Mouse (Mus musculus) ES-E14 (cell line): ENCODE results near the gene Hoxa5.

Experiments used
- HCFC1 ChIP-seq: IDR thresholded peaks from 2 replicates; pipeline ENCODE4 v1.6.1; 2012; ENCODE audit warnings: low read length, inconsistent platforms, borderline replicate concordance; ENCODE audit not compliant: insufficient read depth
- MAFK ChIP-seq: IDR thresholded peaks from 2 replicates; pipeline ENCODE4 v1.6.1; 2014; ENCODE audit warnings: mild to moderate bottlenecking, low read depth, low read length, inconsistent platforms; ENCODE audit not compliant: insufficient read depth
- ZNF384 ChIP-seq: IDR thresholded peaks from 2 replicates; pipeline ENCODE4 v1.6.1; 2012; ENCODE audit warnings: low read depth, low read length, inconsistent platforms

GRCm38 (mm10) chr6:52189909-52190308 is 14.5 kb downstream of the Hoxa5 start:
- TF ChIP-seq MAFK (no peak), ZNF384 (no peak), HCFC1 (no peak)
